Mouse (Mus musculus) MEL (cell line): ENCODE data around the gene Rbfox3. TPM values are rescaled to one million over a fixed set of nuclear protein-coding genes. Genes with fewer than 3 reads are reported as not detected.

Source experiments
- DNase-seq: peaks from one replicate; pipeline ENCODE4 v3.0.0; 2011; ENCODE audit warnings: low read depth, low spot score
- H3K27ac ChIP-seq: 2 replicates; pipeline ENCODE4 v1.5.1; 2012; ENCODE audit warnings: low read depth, mild to moderate bottlenecking, control low read depth, low read length, moderate library complexity; ENCODE audit not compliant: control insufficient read depth
- H3K27me3 ChIP-seq, 2 experiments: fragments of 150-350 bp in 1 of 2; sonication (generic) in 1 of 2; 2 replicates each; pipeline ENCODE4 v1.6.1; 2012; ENCODE audit warnings: low read length in 2 of 2, mild to moderate bottlenecking in 2 of 2, improper control_type of control experiment in 1 of 2, moderate library complexity in 1 of 2; ENCODE audit not compliant: insufficient read depth in 2 of 2, control insufficient read depth in 1 of 2
- H3K36me3 ChIP-seq, 2 experiments: 2 replicates each; pipeline ENCODE4 v1.6.1; 2012 to 2014; ENCODE audit warnings: low read length in 2 of 2, improper control_type of control experiment in 1 of 2, inconsistent platforms in 1 of 2, mild to moderate bottlenecking in 1 of 2; ENCODE audit not compliant: insufficient read depth in 2 of 2, control insufficient read depth in 1 of 2
- H3K4me1 ChIP-seq, 2 experiments: fragments of 150-350 bp in 1 of 2; sonication (generic) in 1 of 2; 2 replicates each; pipeline ENCODE4 v1.6.1; 2012; ENCODE audit warnings: low read length in 2 of 2, improper control_type of control experiment in 1 of 2, mild to moderate bottlenecking in 1 of 2; ENCODE audit not compliant: insufficient read depth in 2 of 2, control insufficient read depth in 1 of 2
- H3K4me3 ChIP-seq, 2 experiments: fragments of 150-350 bp in 1 of 2; sonication (generic) in 1 of 2; 2 replicates each; pipeline ENCODE4 v1.5.1; 2012; ENCODE audit warnings: low read depth in 2 of 2, low read length in 2 of 2, mild to moderate bottlenecking in 2 of 2, moderate library complexity in 2 of 2, control low read depth in 1 of 2, improper control_type of control experiment in 1 of 2; ENCODE audit not compliant: control insufficient read depth in 1 of 2, insufficient read depth in 1 of 2
- H3K79me2 ChIP-seq: 2 replicates; pipeline ENCODE4 v1.6.1; 2012; ENCODE audit warnings: mild to moderate bottlenecking, low read length, moderate library complexity; ENCODE audit not compliant: control insufficient read depth, poor library complexity, insufficient read depth
- H3K9ac ChIP-seq: 2 replicates; pipeline ENCODE4 v1.6.1; 2012; ENCODE audit warnings: low read depth, mild to moderate bottlenecking, control low read depth, low read length, moderate library complexity; ENCODE audit not compliant: control insufficient read depth, poor library complexity, severe bottlenecking
- H3K9me3 ChIP-seq: fragments of 150-350 bp; sonication (generic); replicated peaks from 2 replicates; pipeline ENCODE4 v1.6.1; 2012; ENCODE audit warnings: mild to moderate bottlenecking, low read length, improper control_type of control experiment, moderate library complexity; ENCODE audit not compliant: insufficient read depth
- BHLHE40 ChIP-seq: IDR thresholded peaks from 2 replicates; pipeline ENCODE4 v1.6.1; 2012; ENCODE audit warnings: low read depth, mild to moderate bottlenecking, inconsistent platforms, low read length, improper control_type of control experiment, borderline replicate concordance
- CTCF ChIP-seq, 3 experiments: IDR thresholded peaks in 2 of 3; conservative IDR thresholded peaks in 1 of 3; 2 replicates each; pipeline ENCODE4 v1.5.1; 2011 to 2012; ENCODE audit warnings: low read length in 3 of 3, low read depth in 2 of 3, mild to moderate bottlenecking in 2 of 3, improper control_type of control experiment in 1 of 3, inconsistent platforms in 1 of 3, mixed read lengths in 1 of 3, moderate library complexity in 1 of 3; ENCODE audit not compliant: control insufficient read depth in 1 of 3, insufficient read depth in 1 of 3, poor library complexity in 1 of 3, severe bottlenecking in 1 of 3
- ELF1 ChIP-seq: IDR thresholded peaks from 2 replicates; pipeline ENCODE4 v1.6.1; 2014; ENCODE audit warnings: low read depth, mild to moderate bottlenecking, inconsistent platforms, low read length, improper control_type of control experiment, moderate library complexity
- EP300 ChIP-seq, 2 experiments: IDR thresholded peaks; 2 replicates each; pipeline ENCODE4 v1.6.1; 2011; ENCODE audit warnings: improper control_type of control experiment in 2 of 2, low read length in 2 of 2, low read depth in 1 of 2, mild to moderate bottlenecking in 1 of 2
- ETS1 ChIP-seq: IDR thresholded peaks from 2 replicates; pipeline ENCODE4 v1.6.1; 2012; ENCODE audit warnings: low read depth, mild to moderate bottlenecking, inconsistent platforms, low read length, improper control_type of control experiment, moderate library complexity
- GATA1 ChIP-seq: IDR thresholded peaks from 2 replicates; pipeline ENCODE4 v1.6.1; 2011; ENCODE audit warnings: low read depth, low read length, improper control_type of control experiment
- JUND ChIP-seq: IDR thresholded peaks from 2 replicates; pipeline ENCODE4 v1.6.1; 2011; ENCODE audit warnings: low read depth, mild to moderate bottlenecking, improper control_type of control experiment, low read length
- KAT2A ChIP-seq: conservative IDR thresholded peaks from 2 replicates; pipeline ENCODE4 v1.6.1; 2012; ENCODE audit warnings: low read depth, low read length, improper control_type of control experiment, inconsistent platforms
- MAFK ChIP-seq: IDR thresholded peaks from 2 replicates; pipeline ENCODE4 v1.6.1; 2011; ENCODE audit warnings: low read depth, mild to moderate bottlenecking, low read length, improper control_type of control experiment, borderline replicate concordance
- MAZ ChIP-seq: IDR thresholded peaks from 2 replicates; pipeline ENCODE4 v1.6.1; 2012; ENCODE audit warnings: low read depth, mild to moderate bottlenecking, inconsistent platforms, low read length, improper control_type of control experiment
- MXI1 ChIP-seq: IDR thresholded peaks from 2 replicates; pipeline ENCODE4 v1.6.1; 2011; ENCODE audit warnings: mild to moderate bottlenecking, low read depth, low read length, improper control_type of control experiment
- MYB ChIP-seq: IDR thresholded peaks from 2 replicates; pipeline ENCODE4 v1.6.1; 2011; ENCODE audit warnings: mild to moderate bottlenecking, low read depth, low read length, improper control_type of control experiment
- NRF1 ChIP-seq: IDR thresholded peaks from 2 replicates; pipeline ENCODE4 v1.6.1; 2014; ENCODE audit warnings: low read depth, mild to moderate bottlenecking, inconsistent platforms, low read length, improper control_type of control experiment, moderate library complexity; ENCODE audit not compliant: poor library complexity, insufficient read depth, severe bottlenecking
- POLR2A ChIP-seq, 2 experiments: IDR thresholded peaks; 2 replicates each; pipeline ENCODE4 v1.6.1; 2011 to 2012; ENCODE audit warnings: low read length in 2 of 2, mild to moderate bottlenecking in 2 of 2, control low read depth in 1 of 2, improper control_type of control experiment in 1 of 2, low read depth in 1 of 2, moderate library complexity in 1 of 2; ENCODE audit not compliant: control insufficient read depth in 1 of 2, insufficient read depth in 1 of 2, poor library complexity in 1 of 2
- POLR2AphosphoS2 ChIP-seq: IDR thresholded peaks from 2 replicates; pipeline ENCODE4 v1.6.1; 2011; ENCODE audit warnings: low read length, improper control_type of control experiment
- POLR2AphosphoS5 ChIP-seq: IDR thresholded peaks from 2 replicates; pipeline ENCODE4 v1.6.1; 2012; ENCODE audit warnings: low read depth, borderline replicate concordance, mild to moderate bottlenecking, inconsistent platforms, low read length, moderate library complexity, mixed read lengths
- RAD21 ChIP-seq: IDR thresholded peaks from 2 replicates; pipeline ENCODE4 v1.6.1; 2011; ENCODE audit warnings: mild to moderate bottlenecking, low read depth, low read length, improper control_type of control experiment
- SIN3A ChIP-seq: IDR thresholded peaks from 2 replicates; pipeline ENCODE4 v1.6.1; 2012; ENCODE audit warnings: low read length, improper control_type of control experiment, inconsistent platforms
- SMC3 ChIP-seq: IDR thresholded peaks from 2 replicates; pipeline ENCODE4 v1.6.1; 2011; ENCODE audit warnings: low read depth, low read length, improper control_type of control experiment
- TAL1 ChIP-seq: IDR thresholded peaks from 2 replicates; pipeline ENCODE4 v1.6.1; 2012; ENCODE audit warnings: mild to moderate bottlenecking, inconsistent platforms, low read length, moderate library complexity, mixed read lengths
- TCF12 ChIP-seq: IDR thresholded peaks from 2 replicates; pipeline ENCODE4 v1.6.1; 2014; ENCODE audit warnings: low read depth, mild to moderate bottlenecking, inconsistent platforms, low read length, improper control_type of control experiment, moderate library complexity
- UBTF ChIP-seq: IDR thresholded peaks from 2 replicates; pipeline ENCODE4 v1.6.1; 2012; ENCODE audit warnings: low read depth, mild to moderate bottlenecking, inconsistent platforms, low read length, improper control_type of control experiment, moderate library complexity, borderline replicate concordance; ENCODE audit not compliant: insufficient read depth
- USF2 ChIP-seq, 2 experiments: IDR thresholded peaks; 2 replicates each; pipeline ENCODE4 v1.6.1; 2011 to 2012; ENCODE audit warnings: improper control_type of control experiment in 2 of 2, low read length in 2 of 2, borderline replicate concordance in 1 of 2, inconsistent platforms in 1 of 2, low read depth in 1 of 2, mild to moderate bottlenecking in 1 of 2; ENCODE audit not compliant: insufficient read depth in 1 of 2
- ZC3H11A ChIP-seq: IDR thresholded peaks from 2 replicates; pipeline ENCODE4 v1.6.1; 2012; ENCODE audit warnings: low read depth, mild to moderate bottlenecking, inconsistent platforms, low read length, improper control_type of control experiment
- ZMIZ1 ChIP-seq: IDR thresholded peaks from 2 replicates; pipeline ENCODE4 v1.6.1; 2012; ENCODE audit warnings: low read depth, mild to moderate bottlenecking, inconsistent platforms, low read length, improper control_type of control experiment, moderate library complexity
- polyA plus RNA-seq, 2 experiments: library from polyadenylated mRNA; stranded (reverse) in 1 of 2; unstranded in 1 of 2; fragments of >175 nt in 1 of 2; fragments of >200 nt in 1 of 2; gene quantifications; 2 replicates each; pipeline versions ENCODE4 v1.2.1 to v1.2.4; 2012; ENCODE audit warnings: low replicate concordance in 2 of 2, low read depth in 1 of 2; ENCODE audit not compliant: insufficient read length in 2 of 2, insufficient read depth in 1 of 2, missing spikeins in 1 of 2
- total RNA-seq: library from RNA; depleted of rRNA; stranded (reverse); fragments of 300-350 nt; gene quantifications from 2 replicates; pipeline ENCODE4 v1.2.3, GENCODE M21; 2012

Rbfox3 gene
- total and polyA plus RNA-seq, 3 experiments = not detected

DNA sequence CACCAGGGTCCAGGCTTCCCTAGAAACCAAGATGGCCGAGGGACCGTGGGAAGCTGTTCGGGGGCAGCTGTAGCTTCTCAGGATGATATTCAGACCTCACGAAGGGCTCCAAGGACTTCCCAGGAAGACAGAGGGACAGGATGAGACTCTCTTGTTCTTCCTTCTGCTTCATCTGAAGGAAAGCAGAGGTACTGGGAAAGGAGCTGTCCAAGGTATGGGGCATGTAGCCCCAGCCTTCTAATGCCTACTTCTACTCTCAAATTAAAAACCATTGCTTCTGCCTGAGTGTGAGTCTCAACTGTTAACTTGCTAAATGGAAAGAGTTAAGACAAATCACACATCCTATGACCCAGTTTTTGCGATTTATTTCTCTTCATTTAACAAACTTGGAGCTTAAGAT lies 355.8 kb downstream of the Rbfox3 start:
- peak; percentile 9 for DNase-seq
- Histone ChIP-seq H3K79me2 (no peaks in the 10 kb centered on the region), H3K9ac (no peak overlapping the region), H3K36me3 (no peaks in the 10 kb centered on the region), H3K4me1 (no peaks in the 10 kb centered on the region), H3K27me3 (no peaks in the 10 kb centered on the region), H3K27ac (no peak overlapping the region), H3K9me3 (no peaks in the 10 kb centered on the region)
- TF ChIP-seq TAL1 (no peak), RAD21 (no peak), MYB (no peak), KAT2A (no peak), SIN3A (no peak), BHLHE40 (no peak), GATA1 (no peak), USF2 (IDR thresholded peaks at IDR 0.05; ENCODE audit: borderline replicate concordance in 1 of 2, insufficient read depth in 1 of 2, low read depth in 1 of 2, low read length in 2 of 2) (no peak), NRF1 (no peak), ZMIZ1 (no peak), POLR2AphosphoS5 (no peak), EP300 (IDR thresholded peaks at IDR 0.05; ENCODE audit: low read depth in 1 of 2, low read length in 2 of 2) (no peak), MAFK (no peak), POLR2A (IDR thresholded peaks at IDR 0.05; ENCODE audit: control insufficient read depth in 1 of 2, insufficient read depth in 1 of 2, low read depth in 1 of 2, low read length in 2 of 2, poor library complexity in 1 of 2) (no peak), MXI1 (no peak)
- TF ChIP-seq, all 39 proteins: peak for 0
- no peak overlapping the region for H3K4me3 ChIP-seq

DNA sequence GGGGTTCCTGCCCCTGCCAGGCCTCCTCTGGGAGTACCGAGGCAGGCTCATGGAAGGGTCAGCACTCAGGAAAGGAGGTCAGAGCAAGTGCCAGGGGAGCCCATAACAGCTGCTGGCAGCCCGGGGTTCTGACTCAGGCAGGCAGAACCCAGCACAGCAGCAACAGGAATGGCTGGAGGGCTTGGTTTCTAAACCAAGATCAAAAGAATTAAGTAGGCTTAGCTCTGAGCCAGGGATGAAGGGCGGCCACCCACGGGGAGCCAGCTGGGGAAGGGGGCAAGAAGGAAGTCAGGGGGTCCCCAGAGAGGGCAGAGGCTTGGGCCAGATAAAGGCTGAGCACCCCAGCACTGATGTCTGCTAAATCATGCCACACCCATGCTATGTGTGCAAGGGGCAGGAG lies 356.9 kb downstream of the Rbfox3 start:
- Histone ChIP-seq H3K36me3 (no peaks in the 10 kb centered on the region), H3K79me2 (no peaks in the 10 kb centered on the region), H3K9me3 (no peaks in the 10 kb centered on the region), H3K27me3 (no peaks in the 10 kb centered on the region), H3K27ac (no peak overlapping the region), H3K4me1 (no peaks in the 10 kb centered on the region), H3K9ac (no peak overlapping the region)
- no peak for DNase-seq
- TF ChIP-seq TCF12 = no peak
- TF ChIP-seq JUND = no peak
- no peak for TF ChIP-seq CTCF (IDR thresholded peaks at IDR 0.05 in 2 of 3, conservative IDR thresholded peaks at IDR 0.05 in 1 of 3; ENCODE audit: control insufficient read depth in 1 of 3, insufficient read depth in 1 of 3, low read depth in 2 of 3, low read length in 3 of 3, poor library complexity in 1 of 3, severe bottlenecking in 1 of 3)
- TF ChIP-seq UBTF = no peak
- no peak for TF ChIP-seq BHLHE40
- TF ChIP-seq POLR2AphosphoS2 = no peak
- TF ChIP-seq MAZ = no peak
- TF ChIP-seq SIN3A = no peak
- no peak for TF ChIP-seq POLR2A (IDR thresholded peaks at IDR 0.05; ENCODE audit: control insufficient read depth in 1 of 2, insufficient read depth in 1 of 2, low read depth in 1 of 2, low read length in 2 of 2, poor library complexity in 1 of 2)
- no peak for TF ChIP-seq GATA1
- TF ChIP-seq MYB = no peak
- TF ChIP-seq TAL1 = no peak
- no peak for TF ChIP-seq SMC3
- no peak for TF ChIP-seq ETS1
- TF ChIP-seq MXI1 = no peak
- TF ChIP-seq ELF1 = no peak
- no peak for TF ChIP-seq ZC3H11A
- TF ChIP-seq KAT2A = no peak
- no peak for TF ChIP-seq POLR2AphosphoS5
- TF ChIP-seq, all 39 proteins: peak for 0
- H3K4me3 ChIP-seq = no peak overlapping the region
